ENCODE assay signal across 14 mouse cellular contexts in genomic region chr12:86818201-86818600, GRCm38 (mm10).
A peak's percentile ranks its signal among the peaks of the same experiment; 100 is the strongest.
DNase-seq lines count a peak whose midpoint lies in the region; ATAC-seq and TF ChIP-seq lines count a peak whose summit lies in the region.
"Had no signal": no experiment of that assay in that cellular context is flagged by ENCODE, and none has a peak within 500 bp of the region (broad histone marks: within the 10 kb centered on the region; RNA-seq: fewer than 3 reads in every experiment).

No protein-coding gene starts in this region.

- no peak for TF ChIP-seq POLR2A in thymus, adult 2 months (IDR thresholded peaks at IDR 0.05; ENCODE audit: control insufficient read depth, extremely low read depth, insufficient read depth, low read length, poor library complexity)

- no peak overlapping the region for H3K4me2 ChIP-seq in forebrain, embryonic 11.5 days (ENCODE audit: low read depth, low read length, severe bottlenecking)
- H3K4me2 ChIP-seq in lung, embryonic 14.5 days, result no peak overlapping the region
- peak overlapping the region; percentile 30 for H3K4me2 ChIP-seq in heart, embryonic 15.5 days
- H3K4me2 ChIP-seq in midbrain, embryonic 16.5 days (ENCODE audit: low read length), result no peak overlapping the region
- H3K4me2 ChIP-seq: liver, embryonic 15.5 days had no signal

- no peak overlapping the region for H3K4me3 ChIP-seq in forebrain, embryonic 10.5 days
- no peak overlapping the region for H3K4me3 ChIP-seq in forebrain, embryonic 11.5 days (ENCODE audit: low read depth, low read length)
- no peak overlapping the region for H3K4me3 ChIP-seq in lung, embryonic 14.5 days (ENCODE audit: low read depth, low read length)
- H3K4me3 ChIP-seq in heart, embryonic 15.5 days, result no peak overlapping the region
- no peak overlapping the region for H3K4me3 ChIP-seq in midbrain, embryonic 16.5 days (ENCODE audit: low read depth, low read length)
- H3K4me3 ChIP-seq in left cerebral cortex, adult 2 months, result no peak overlapping the region
- no peak overlapping the region for H3K4me3 ChIP-seq in thymus, adult 2 months (ENCODE audit: control insufficient read depth, insufficient read depth, low read length)
- H3K4me3 ChIP-seq: liver, embryonic 15.5 days had no signal

- no peak for DNase-seq in forebrain, embryonic 10.5 days (ENCODE audit: extremely low spot score, low spot score)
- no peak for DNase-seq in forebrain, embryonic 11.5 days (ENCODE audit: low spot score)
- DNase-seq in lung, embryonic 14.5 days, result no peak
- no peak for DNase-seq in lung, postnatal 4 days
- DNase-seq in left cerebral cortex, adult 2 months (ENCODE audit: extremely low spot score in 1 of 2, low spot score in 2 of 2), result no peak
- no peak for DNase-seq in thymus, adult 2 months
- DNase-seq: adrenal gland, postnatal 36 days; kidney, adult 11 months; right cerebral cortex, postnatal 4 days; thymus, postnatal 25 days had no signal

- peaks cover 70% of the 10 kb centered on the region for H3K4me1 ChIP-seq in forebrain, embryonic 10.5 days
- H3K4me1 ChIP-seq in forebrain, embryonic 11.5 days (replicated peaks; ENCODE audit: control insufficient read depth, insufficient read depth, low read length), result peaks cover 44% of the 10 kb centered on the region
- peaks cover 32% of the 10 kb centered on the region for H3K4me1 ChIP-seq in lung, embryonic 14.5 days (ENCODE audit: insufficient read depth)
- peaks cover 54% of the 10 kb centered on the region for H3K4me1 ChIP-seq in heart, embryonic 15.5 days (replicated peaks)
- H3K4me1 ChIP-seq in midbrain, embryonic 16.5 days (ENCODE audit: control insufficient read depth, insufficient read depth, low read length), result peaks cover 62% of the 10 kb centered on the region
- peaks cover 40% of the 10 kb centered on the region for H3K4me1 ChIP-seq in thymus, adult 2 months (replicated peaks; ENCODE audit: control insufficient read depth, insufficient read depth, low read length)

- no peaks in the 10 kb centered on the region for H3K9me3 ChIP-seq in forebrain, embryonic 10.5 days
- H3K9me3 ChIP-seq in forebrain, embryonic 11.5 days (ENCODE audit: control insufficient read depth, low read length), result no peaks in the 10 kb centered on the region
- no peaks in the 10 kb centered on the region for H3K9me3 ChIP-seq in lung, embryonic 14.5 days (ENCODE audit: low read depth, low read length)
- H3K9me3 ChIP-seq in heart, embryonic 15.5 days (replicated peaks), result no peaks in the 10 kb centered on the region
- H3K9me3 ChIP-seq in midbrain, embryonic 16.5 days (replicated peaks; ENCODE audit: control insufficient read depth, low read length, poor library complexity, severe bottlenecking), result no peaks in the 10 kb centered on the region
- H3K9me3 ChIP-seq: liver, embryonic 15.5 days had no signal

- H3K36me3 ChIP-seq in forebrain, embryonic 10.5 days (replicated peaks), result no peaks in the 10 kb centered on the region
- H3K36me3 ChIP-seq in forebrain, embryonic 11.5 days (ENCODE audit: control insufficient read depth, insufficient read depth, low read length), result no peaks in the 10 kb centered on the region
- no peaks in the 10 kb centered on the region for H3K36me3 ChIP-seq in lung, embryonic 14.5 days (ENCODE audit: insufficient read depth)
- H3K36me3 ChIP-seq in heart, embryonic 15.5 days, result no peaks in the 10 kb centered on the region
- no peaks in the 10 kb centered on the region for H3K36me3 ChIP-seq in midbrain, embryonic 16.5 days (ENCODE audit: control insufficient read depth, insufficient read depth, low read length)
- no peaks in the 10 kb centered on the region for H3K36me3 ChIP-seq in thymus, adult 2 months (ENCODE audit: control insufficient read depth, insufficient read depth, low read length)
- H3K36me3 ChIP-seq: liver, embryonic 15.5 days had no signal

- 53% methylated on average over 2 of the region's 2 CpGs for WGBS in forebrain, embryonic 10.5 days
- 59% methylated on average over 2 of the region's 2 CpGs for WGBS in forebrain, embryonic 11.5 days
- WGBS in lung, embryonic 14.5 days, result 5% methylated on average over 2 of the region's 2 CpGs
- 9% methylated on average over 2 of the region's 2 CpGs for WGBS in heart, embryonic 15.5 days
- WGBS in midbrain, embryonic 16.5 days, result 34% methylated on average over 2 of the region's 2 CpGs
- 61% methylated on average over 2 of the region's 2 CpGs for WGBS in thymus, adult 2 months

- H3K9ac ChIP-seq in forebrain, embryonic 11.5 days (ENCODE audit: low read length), result no peak overlapping the region
- H3K9ac ChIP-seq in lung, embryonic 14.5 days, result no peak overlapping the region
- no peak overlapping the region for H3K9ac ChIP-seq in heart, embryonic 15.5 days
- no peak overlapping the region for H3K9ac ChIP-seq in midbrain, embryonic 16.5 days (ENCODE audit: low read depth, low read length)
- H3K9ac ChIP-seq: liver, embryonic 15.5 days had no signal

- peak overlapping the region; percentile 80 for H3K27ac ChIP-seq in forebrain, embryonic 10.5 days
- H3K27ac ChIP-seq in forebrain, embryonic 11.5 days (ENCODE audit: low read depth, low read length), result no peak overlapping the region
- 0 out of 2 replicates have a peak overlapping the region, but pooled peaks have one; percentile 56 for H3K27ac ChIP-seq in lung, embryonic 14.5 days (ENCODE audit: low read depth)
- peak overlapping the region; percentile 97 for H3K27ac ChIP-seq in heart, embryonic 15.5 days
- peak overlapping the region; percentile 99 for H3K27ac ChIP-seq in midbrain, embryonic 16.5 days (ENCODE audit: low read length)
- H3K27ac ChIP-seq in left cerebral cortex, adult 2 months, result no peak overlapping the region
- H3K27ac ChIP-seq in thymus, adult 2 months (ENCODE audit: control insufficient read depth, insufficient read depth, low read length), result no peak overlapping the region

- intact Hi-C loops in left cerebral cortex, adult 2 months (cut with DNase I), result no loop called here

- no peak for ATAC-seq in forebrain, embryonic 11.5 days (replicated peaks; ENCODE audit: low FRiP score)
- ATAC-seq in lung, embryonic 14.5 days (ENCODE audit: insufficient read depth), result no peak
- peak; percentile 47 for ATAC-seq in heart, embryonic 15.5 days (replicated peaks; ENCODE audit: insufficient number of reproducible peaks, insufficient read depth, low FRiP score, low read depth)
- no peak for ATAC-seq in midbrain, embryonic 16.5 days
- ATAC-seq: Patski had no signal

- H3K27me3 ChIP-seq in forebrain, embryonic 10.5 days (ENCODE audit: poor library complexity, severe bottlenecking), result peaks cover 39% of the 10 kb centered on the region
- no peaks in the 10 kb centered on the region for H3K27me3 ChIP-seq in forebrain, embryonic 11.5 days (ENCODE audit: control insufficient read depth, insufficient read depth, low read length)
- H3K27me3 ChIP-seq in lung, embryonic 14.5 days (ENCODE audit: insufficient read depth, low read length), result no peaks in the 10 kb centered on the region
- no peaks in the 10 kb centered on the region for H3K27me3 ChIP-seq in heart, embryonic 15.5 days
- no peaks in the 10 kb centered on the region for H3K27me3 ChIP-seq in midbrain, embryonic 16.5 days (ENCODE audit: control insufficient read depth, insufficient read depth, low read depth, low read length)
- H3K27me3 ChIP-seq in thymus, adult 2 months (ENCODE audit: control insufficient read depth, insufficient read depth, low read length), result no peaks in the 10 kb centered on the region
- H3K27me3 ChIP-seq: liver, embryonic 15.5 days; Patski had no signal

- TF ChIP-seq CTCF in lung, embryonic 14.5 days (IDR thresholded peaks at IDR 0.05; ENCODE audit: low read depth), result no peak
- no peak for TF ChIP-seq CTCF in left cerebral cortex, adult 2 months (IDR thresholded peaks at IDR 0.05)
- no peak for TF ChIP-seq CTCF in thymus, adult 2 months (IDR thresholded peaks at IDR 0.05; ENCODE audit: borderline replicate concordance, control insufficient read depth, extremely low read depth, insufficient read depth, low read length, poor library complexity)

Comparison
In these comparisons a context has a peak if more than half of its experiments do, and no peak if none do; other contexts are left out.
1. H3K27ac ChIP-seq: peak in forebrain, embryonic 10.5 days (single experiment), lung, embryonic 14.5 days (single experiment), heart, embryonic 15.5 days (single experiment) and midbrain, embryonic 16.5 days (single experiment); none in forebrain, embryonic 11.5 days (single experiment), left cerebral cortex, adult 2 months (single experiment) and thymus, adult 2 months (single experiment).